Mouse (Mus musculus): ENCODE data around the gene Grb2. TPM values are rescaled to one million over a fixed set of nuclear protein-coding genes. Genes with fewer than 3 reads are reported as not detected.

Gene Grb2
- 165 and 176 TPM in 2 replicates for polyA plus RNA-seq (2015; fragmentation: Nextera tagmentation; extraction: Ambion mirVana)

- Histone ChIP-seq H3K27ac (peak within 1 kb of the TSS; percentile 96), H3K27me3 (no peaks in the 10 kb centered on the region), H3K9ac (replicated peaks) (peak within 1 kb of the TSS; percentile 99), H3K9me3 (no peaks in the 10 kb centered on the region), H3K4me3 (replicated peaks) (peak within 1 kb of the TSS; percentile 99), H3K4me1 (replicated peaks) (peaks cover 28% of the 10 kb centered on the region), H3K36me3 (no peaks in the 10 kb centered on the region), H3K4me2 (replicated peaks) (peak within 1 kb of the TSS; percentile 82)
- WGBS = 0% methylated on average over 77 of the region's 91 CpGs
- peak; percentile 97 for ATAC-seq
Measured at GRCm38 (mm10) chr11:115708209-115708876, at the start of gene Grb2. Gene Grb2, minus strand, starts transcription at chr11:115708597.

- ATAC-seq = no peak
- Histone ChIP-seq H3K4me3 (replicated peaks) (no peak overlapping the region), H3K27me3 (no peaks in the 10 kb centered on the region), H3K9ac (replicated peaks) (no peak overlapping the region), H3K27ac (no peak overlapping the region), H3K4me1 (replicated peaks) (peaks cover 5% of the 10 kb centered on the region; the same call in 1 of the 2 replicates), H3K4me2 (replicated peaks) (no peak overlapping the region), H3K9me3 (no peaks in the 10 kb centered on the region), H3K36me3 (no peaks in the 10 kb centered on the region)
- 81% methylated on average over 4 of the region's 4 CpGs for WGBS
Measured at GRCm38 (mm10) chr11:115753485-115753884, 45.1 kb upstream of the Grb2 start.

GRCm38 (mm10) chr11:115752653-115753052 lies 44.3 kb upstream of the Grb2 start:
- Histone ChIP-seq H3K9ac (replicated peaks) (no peak overlapping the region), H3K4me3 (replicated peaks) (no peak overlapping the region), H3K9me3 (no peaks in the 10 kb centered on the region), H3K4me1 (replicated peaks) (peaks cover 5% of the 10 kb centered on the region; the same call in 1 of the 2 replicates), H3K4me2 (replicated peaks) (no peak overlapping the region), H3K27ac (0 out of 2 replicates have a peak overlapping the region, but pooled peaks have one; percentile 5), H3K36me3 (no peaks in the 10 kb centered on the region), H3K27me3 (no peaks in the 10 kb centered on the region)
- 0 out of 2 replicates have a peak, but pooled peaks have one; percentile 45 for ATAC-seq
- 37% methylated on average over 7 of the region's 7 CpGs for WGBS

- ATAC-seq = no peak
- Histone ChIP-seq H3K4me2 (replicated peaks) (no peak overlapping the region), H3K9me3 (no peaks in the 10 kb centered on the region), H3K4me3 (replicated peaks) (no peak overlapping the region), H3K4me1 (replicated peaks) (peaks cover 13% of the 10 kb centered on the region; the same call in 1 of the 2 replicates), H3K9ac (replicated peaks) (no peak overlapping the region), H3K36me3 (no peaks in the 10 kb centered on the region), H3K27me3 (no peaks in the 10 kb centered on the region), H3K27ac (no peak overlapping the region)
- 70% methylated on average over 2 of the region's 2 CpGs for WGBS
Measured at GRCm38 (mm10) chr11:115751725-115752124, 43.3 kb upstream of the Grb2 start.

- Histone ChIP-seq H3K4me1 (replicated peaks) (peaks cover 14% of the 10 kb centered on the region; the same call in 1 of the 2 replicates), H3K9me3 (no peaks in the 10 kb centered on the region), H3K36me3 (no peaks in the 10 kb centered on the region), H3K4me3 (replicated peaks) (no peak overlapping the region), H3K4me2 (replicated peaks) (no peak overlapping the region), H3K9ac (replicated peaks) (no peak overlapping the region), H3K27me3 (no peaks in the 10 kb centered on the region), H3K27ac (no peak overlapping the region)
- no peak for ATAC-seq
- 87% methylated on average over 5 of the region's 5 CpGs for WGBS
Measured at GRCm38 (mm10) chr11:115749834-115750233, 41.4 kb upstream of the Grb2 start.

GRCm38 (mm10) chr11:115747351-115747750 lies 39.0 kb upstream of the Grb2 start:
- no peak for ATAC-seq
- no peaks in the 10 kb centered on the region for H3K36me3 ChIP-seq
- H3K9ac ChIP-seq (replicated peaks) = peak overlapping the region; percentile 44; the same call in 1 of the 2 replicates
- H3K4me3 ChIP-seq (replicated peaks) = peak overlapping the region; percentile 6; the same call in 1 of the 2 replicates
- H3K4me1 ChIP-seq (replicated peaks) = 0 out of 2 replicates have a peak, but pooled peaks cover 8% of the 10 kb centered on the region
- H3K9me3 ChIP-seq = no peaks in the 10 kb centered on the region
- 19% methylated on average over 9 of the region's 15 CpGs for WGBS
- H3K27ac ChIP-seq = no peak overlapping the region
- no peaks in the 10 kb centered on the region for H3K27me3 ChIP-seq
- H3K4me2 ChIP-seq (replicated peaks) = peak overlapping the region; percentile 37

GRCm38 (mm10) chr11:115746762-115747161 lies 38.4 kb upstream of the Grb2 start:
- 0 out of 2 replicates have a peak, but pooled peaks cover 8% of the 10 kb centered on the region for H3K4me1 ChIP-seq (replicated peaks)
- no peak overlapping the region for H3K9ac ChIP-seq (replicated peaks)
- ATAC-seq = no peak
- H3K27me3 ChIP-seq = no peaks in the 10 kb centered on the region
- WGBS = 54% methylated on average over 8 of the region's 8 CpGs
- H3K4me3 ChIP-seq (replicated peaks) = no peak overlapping the region
- H3K9me3 ChIP-seq = no peaks in the 10 kb centered on the region
- no peaks in the 10 kb centered on the region for H3K36me3 ChIP-seq
- H3K27ac ChIP-seq = no peak overlapping the region
- H3K4me2 ChIP-seq (replicated peaks) = peak overlapping the region; percentile 37; the same call in 1 of the 2 replicates

- Histone ChIP-seq H3K36me3 (no peaks in the 10 kb centered on the region), H3K4me3 (replicated peaks) (no peak overlapping the region), H3K27ac (no peak overlapping the region), H3K27me3 (no peaks in the 10 kb centered on the region), H3K4me2 (replicated peaks) (no peak overlapping the region), H3K9me3 (no peaks in the 10 kb centered on the region), H3K4me1 (replicated peaks) (0 out of 2 replicates have a peak, but pooled peaks cover 8% of the 10 kb centered on the region), H3K9ac (replicated peaks) (no peak overlapping the region)
- WGBS = 89% methylated on average over 1 of the region's 1 CpGs
- ATAC-seq = no peak
Measured at GRCm38 (mm10) chr11:115746109-115746508, 37.7 kb upstream of the Grb2 start.

GRCm38 (mm10) chr11:115744385-115744784 lies 36.0 kb upstream of the Grb2 start:
- WGBS = 88% methylated on average over 5 of the region's 5 CpGs

GRCm38 (mm10) chr11:115742926-115743325 lies 34.5 kb upstream of the Grb2 start:
- peaks cover 19% of the 10 kb centered on the region for H3K4me1 ChIP-seq (replicated peaks)
- no peaks in the 10 kb centered on the region for H3K36me3 ChIP-seq
- H3K9me3 ChIP-seq = no peaks in the 10 kb centered on the region
- H3K27ac ChIP-seq = no peak overlapping the region
- no peak overlapping the region for H3K9ac ChIP-seq (replicated peaks)
- H3K27me3 ChIP-seq = no peaks in the 10 kb centered on the region
- 90% methylated on average over 9 of the region's 9 CpGs for WGBS
- no peak overlapping the region for H3K4me3 ChIP-seq (replicated peaks)
- no peak for ATAC-seq
- H3K4me2 ChIP-seq (replicated peaks) = no peak overlapping the region

More at GRCm38 (mm10) chr11:115744385-115744784, 36.0 kb upstream of the Grb2 start:
- H3K27me3 ChIP-seq = no peaks in the 10 kb centered on the region
- H3K9me3 ChIP-seq = no peaks in the 10 kb centered on the region
- no peak overlapping the region for H3K27ac ChIP-seq
- H3K36me3 ChIP-seq = no peaks in the 10 kb centered on the region
- no peak overlapping the region for H3K4me2 ChIP-seq (replicated peaks)
- H3K4me1 ChIP-seq (replicated peaks) = 0 out of 2 replicates have a peak, but pooled peaks cover 8% of the 10 kb centered on the region
- no peak overlapping the region for H3K9ac ChIP-seq (replicated peaks)
- ATAC-seq = no peak
- H3K4me3 ChIP-seq (replicated peaks) = no peak overlapping the region

- H3K4me1 ChIP-seq (replicated peaks) = peaks cover 15% of the 10 kb centered on the region
- no peaks in the 10 kb centered on the region for H3K36me3 ChIP-seq
- no peak for ATAC-seq
- H3K9me3 ChIP-seq = no peaks in the 10 kb centered on the region
- 90% methylated on average over 11 of the region's 11 CpGs for WGBS
- H3K27ac ChIP-seq = no peak overlapping the region
- no peak overlapping the region for H3K4me3 ChIP-seq (replicated peaks)
- H3K27me3 ChIP-seq = no peaks in the 10 kb centered on the region
- H3K9ac ChIP-seq (replicated peaks) = no peak overlapping the region
- H3K4me2 ChIP-seq (replicated peaks) = no peak overlapping the region
Measured at GRCm38 (mm10) chr11:115741070-115741469, 32.7 kb upstream of the Grb2 start.

GRCm38 (mm10) chr11:115738275-115738885 lies 30.0 kb upstream of the Grb2 start:
- WGBS = 55% methylated on average over 13 of the region's 13 CpGs
- Histone ChIP-seq H3K36me3 (no peaks in the 10 kb centered on the region), H3K4me2 (replicated peaks) (no peak overlapping the region), H3K27me3 (no peaks in the 10 kb centered on the region), H3K4me3 (replicated peaks) (no peak overlapping the region), H3K9me3 (no peaks in the 10 kb centered on the region), H3K4me1 (replicated peaks) (peaks cover 18% of the 10 kb centered on the region), H3K9ac (replicated peaks) (no peak overlapping the region), H3K27ac (0 out of 2 replicates have a peak overlapping the region, but pooled peaks have one; percentile 45)
- ATAC-seq = peak; percentile 30; the same call in 1 of the 2 replicates

Measured in midbrain, embryonic 13.5 days (tissue).